Mouse (Mus musculus) hindbrain, postnatal 0 days (tissue): ENCODE data around the gene Shld2. TPM values are rescaled to one million over a fixed set of nuclear protein-coding genes. Genes with fewer than 3 reads are reported as not detected.

Experiments used
- ATAC-seq: fragments of 200-750 bp; cut with Nextera tagmentation; 2 replicates; pipeline ENCODE4 v1.8.0; 2017; ENCODE audit warnings: mild to moderate bottlenecking, moderate TSS enrichment, moderate library complexity
- DNase-seq: peaks from one replicate; pipeline ENCODE4 v3.0.0-alpha.2; 2015; ENCODE audit warnings: low spot score
- H3K27ac ChIP-seq: fragments of 300-500 bp; sonication (generic); 2 replicates; pipeline ENCODE4 v1.5.1; 2014; ENCODE audit warnings: mild to moderate bottlenecking
- H3K27me3 ChIP-seq: fragments of 300-500 bp; sonication (generic); 2 replicates; pipeline ENCODE4 v1.6.1; 2014; ENCODE audit warnings: low read length, mixed read lengths; ENCODE audit not compliant: insufficient read depth
- H3K36me3 ChIP-seq: fragments of 300-500 bp; sonication (generic); 2 replicates; pipeline ENCODE4 v1.6.1; 2014; ENCODE audit warnings: low read length, mixed read lengths; ENCODE audit not compliant: insufficient read depth
- H3K4me1 ChIP-seq: fragments of 300-500 bp; sonication (generic); 2 replicates; pipeline ENCODE4 v1.6.1; 2014; ENCODE audit warnings: antibody characterized with exemption, low read length, mixed read lengths; ENCODE audit not compliant: insufficient read depth
- H3K4me2 ChIP-seq: fragments of 300-500 bp; sonication (generic); 2 replicates; pipeline ENCODE4 v1.6.1; 2014; ENCODE audit warnings: low read depth, mild to moderate bottlenecking, low read length, moderate library complexity, mixed read lengths
- H3K4me3 ChIP-seq: fragments of 300-500 bp; sonication (generic); 2 replicates; pipeline ENCODE4 v1.5.1; 2014; ENCODE audit warnings: low read length
- H3K9ac ChIP-seq: fragments of 300-500 bp; sonication (generic); replicated peaks from 2 replicates; pipeline ENCODE4 v1.6.1; 2014; ENCODE audit warnings: mild to moderate bottlenecking, low read length, moderate library complexity, mixed read lengths
- H3K9me3 ChIP-seq: fragments of 300-500 bp; sonication (generic); 2 replicates; pipeline ENCODE4 v1.6.1; 2016; ENCODE audit warnings: low read length, mixed read lengths
- CTCF ChIP-seq: IDR thresholded peaks from 2 replicates; pipeline ENCODE4 v1.5.1; 2016; ENCODE audit warnings: antibody characterized with exemption, control low read depth, low read depth
- WGBS: fragments of 180-500 bp; shearing (Covaris S2); extraction: QIAGEN DNeasy Blood & Tissue Kit; methylation state at CpG from one replicate; pipeline ENCODE4 v1.1.7; 2014; 5-methylcytosine and 5-hydroxymethylcytosine counted together
- polyA plus RNA-seq: library from polyadenylated mRNA; unstranded; fragments of >200 nt; fragmentation: Nextera tagmentation; extraction: Ambion mirVana; gene quantifications from 2 replicates; pipeline ENCODE4 v1.2.1, GENCODE M21; 2015
- total RNA-seq: library from RNA; depleted of rRNA; stranded (reverse); fragments of >200 nt; gene quantifications from 2 replicates; pipeline ENCODE4 v1.2.3, GENCODE M21; 2014; rRNA removed

Shld2 gene
- total RNA-seq (4.0 and 5.8 TPM in 2 replicates), polyA plus RNA-seq (9.2 and 11.4 TPM in 2 replicates)

- Histone ChIP-seq H3K9ac (peak within 1 kb of the TSS; percentile 97), H3K9me3 (no peaks in the 10 kb centered on the region), H3K4me3 (peak within 1 kb of the TSS; percentile 82), H3K27me3 (no peaks in the 10 kb centered on the region), H3K4me1 (no peaks in the 10 kb centered on the region), H3K36me3 (no peaks in the 10 kb centered on the region), H3K27ac (peak within 1 kb of the TSS; percentile 93), H3K4me2 (peak within 1 kb of the TSS; percentile 72)
- TF ChIP-seq CTCF: no peak
- ATAC-seq (peak; percentile 97), DNase-seq (peak; percentile 96)
- WGBS: 2% methylated on average over 77 of the region's 100 CpGs
Observed at GRCm38 (mm10) chr14:34310234-34310965, at the start of gene Shld2, which contains the start of gene Glud1. Gene Shld2, minus strand, starts transcription at chr14:34310493. Gene Glud1, plus strand, starts transcription at chr14:34310727.

- ATAC-seq: no peak
- no peak overlapping the region for H3K4me2 ChIP-seq
- no peak for TF ChIP-seq CTCF
- H3K9ac ChIP-seq: no peak overlapping the region
- no peaks in the 10 kb centered on the region for H3K9me3 ChIP-seq
- H3K36me3 ChIP-seq: no peaks in the 10 kb centered on the region
- H3K4me1 ChIP-seq: no peaks in the 10 kb centered on the region
- H3K4me3 ChIP-seq: no peak overlapping the region
- WGBS: 58% methylated on average over 5 of the region's 5 CpGs
- H3K27me3 ChIP-seq: no peaks in the 10 kb centered on the region
- no peak overlapping the region for H3K27ac ChIP-seq
- DNase-seq: no peak
Observed at GRCm38 (mm10) chr14:34359676-34360244, 49.5 kb upstream of the Shld2 start.

GRCm38 (mm10) chr14:34357671-34358455 lies 47.6 kb upstream of the Shld2 start:
- WGBS: 79% methylated on average over 7 of the region's 7 CpGs
- TF ChIP-seq CTCF: no peak
- H3K4me2 ChIP-seq: no peak overlapping the region
- H3K9ac ChIP-seq: no peak overlapping the region
- DNase-seq (no peak), ATAC-seq (no peak)
- no peaks in the 10 kb centered on the region for H3K27me3 ChIP-seq
- no peaks in the 10 kb centered on the region for H3K36me3 ChIP-seq
- no peak overlapping the region for H3K27ac ChIP-seq
- no peak overlapping the region for H3K4me3 ChIP-seq
- H3K4me1 ChIP-seq: no peaks in the 10 kb centered on the region
- no peaks in the 10 kb centered on the region for H3K9me3 ChIP-seq

GRCm38 (mm10) chr14:34355301-34355700 lies 45.0 kb upstream of the Shld2 start, which contains the start of gene Fam25c:
Gene Fam25c, minus strand, starts transcription at chr14:34355433.
- DNase-seq (no peak), ATAC-seq (no peak; the same call in 1 of the 2 replicates)
- no peak within 1 kb of the TSS for H3K4me3 ChIP-seq
- H3K4me1 ChIP-seq: no peaks in the 10 kb centered on the region
- TF ChIP-seq CTCF: no peak
- no peak within 1 kb of the TSS for H3K9ac ChIP-seq
- H3K36me3 ChIP-seq: no peaks in the 10 kb centered on the region
- 89% methylated on average over 6 of the region's 6 CpGs for WGBS
- H3K9me3 ChIP-seq: no peaks in the 10 kb centered on the region
- no peak within 1 kb of the TSS for H3K27ac ChIP-seq
- no peaks in the 10 kb centered on the region for H3K27me3 ChIP-seq
- H3K4me2 ChIP-seq: no peak within 1 kb of the TSS

- TF ChIP-seq CTCF: no peak
- no peaks in the 10 kb centered on the region for H3K27me3 ChIP-seq
- H3K9me3 ChIP-seq: no peaks in the 10 kb centered on the region
- no peak overlapping the region for H3K4me2 ChIP-seq
- H3K9ac ChIP-seq: no peak overlapping the region
- H3K4me1 ChIP-seq: no peaks in the 10 kb centered on the region
- WGBS: 78% methylated on average over 4 of the region's 4 CpGs
- no peak for DNase-seq
- no peak for ATAC-seq
- H3K27ac ChIP-seq: no peak overlapping the region
- H3K4me3 ChIP-seq: no peak overlapping the region
- H3K36me3 ChIP-seq: no peaks in the 10 kb centered on the region
Observed at GRCm38 (mm10) chr14:34354456-34354855, 44.2 kb upstream of the Shld2 start.

- no peaks in the 10 kb centered on the region for H3K9me3 ChIP-seq
- no peaks in the 10 kb centered on the region for H3K4me1 ChIP-seq
- no peaks in the 10 kb centered on the region for H3K27me3 ChIP-seq
- no peak for TF ChIP-seq CTCF
- H3K9ac ChIP-seq: no peak overlapping the region
- ATAC-seq (no peak), DNase-seq (no peak)
- no peak overlapping the region for H3K27ac ChIP-seq
- 89% methylated on average over 3 of the region's 3 CpGs for WGBS
- H3K4me2 ChIP-seq: no peak overlapping the region
- no peaks in the 10 kb centered on the region for H3K36me3 ChIP-seq
- H3K4me3 ChIP-seq: no peak overlapping the region
Observed at GRCm38 (mm10) chr14:34353326-34353725, 43.0 kb upstream of the Shld2 start.
